28 mouse cellular contexts compared by ENCODE assay signal in the genomic region with DNA sequence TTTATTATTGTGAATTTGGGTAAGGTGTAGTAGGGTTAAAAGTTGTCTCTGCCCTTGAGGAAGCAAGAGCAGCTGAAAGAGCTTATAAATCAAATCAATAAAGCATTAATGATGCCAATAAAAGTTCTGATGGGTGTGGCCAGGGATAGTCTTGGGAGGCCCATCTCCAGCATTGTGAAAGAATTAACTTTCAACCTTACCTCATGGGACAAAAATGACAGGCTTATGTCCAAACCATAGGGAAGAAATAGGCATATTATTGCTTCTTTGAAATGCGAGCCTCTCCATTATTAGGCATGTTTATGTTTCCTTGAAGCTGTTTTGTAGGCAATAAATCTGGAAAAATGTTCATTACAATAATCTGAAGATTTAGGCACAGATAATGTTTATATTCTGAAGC.
"Had no signal": no experiment of that assay in that cellular context is flagged by ENCODE, and none has a peak within 500 bp of the region (broad histone marks: within the 10 kb centered on the region; RNA-seq: fewer than 3 reads in every experiment).

No protein-coding gene starts in this region.

- H3K4me1 ChIP-seq: embryonic facial prominence, embryonic 10.5 days; embryonic facial prominence, embryonic 12.5 days; embryonic facial prominence, embryonic 13.5 days; embryonic facial prominence, embryonic 15.5 days; forebrain, embryonic 10.5 days; forebrain, embryonic 12.5 days; forebrain, embryonic 13.5 days; forebrain, embryonic 15.5 days had no signal

- H3K4me3 ChIP-seq: embryonic facial prominence, embryonic 10.5 days; embryonic facial prominence, embryonic 12.5 days; embryonic facial prominence, embryonic 13.5 days; embryonic facial prominence, embryonic 15.5 days; erythroblast, embryonic 14.5 days; forebrain, embryonic 10.5 days; forebrain, embryonic 12.5 days; forebrain, embryonic 13.5 days; forebrain, embryonic 15.5 days; gastrocnemius, adult 2 months had no signal

- H3K27me3 ChIP-seq: embryonic facial prominence, embryonic 12.5 days; embryonic facial prominence, embryonic 13.5 days; embryonic facial prominence, embryonic 15.5 days; forebrain, embryonic 12.5 days; forebrain, embryonic 13.5 days; forebrain, embryonic 15.5 days had no signal

- ATAC-seq: forebrain, embryonic 13.5 days; forebrain, embryonic 14.5 days; forebrain, embryonic 15.5 days; forebrain, embryonic 16.5 days; forebrain, postnatal 0 days had no signal

- H3K9me3 ChIP-seq: embryonic facial prominence, embryonic 10.5 days; embryonic facial prominence, embryonic 12.5 days; embryonic facial prominence, embryonic 13.5 days; embryonic facial prominence, embryonic 15.5 days; forebrain, embryonic 10.5 days; forebrain, embryonic 12.5 days; forebrain, embryonic 13.5 days; forebrain, embryonic 15.5 days had no signal

- H3K4me2 ChIP-seq: embryonic facial prominence, embryonic 12.5 days; embryonic facial prominence, embryonic 13.5 days; embryonic facial prominence, embryonic 15.5 days; forebrain, embryonic 12.5 days; forebrain, embryonic 13.5 days; forebrain, embryonic 15.5 days had no signal

- H3K9ac ChIP-seq: embryonic facial prominence, embryonic 12.5 days; embryonic facial prominence, embryonic 13.5 days; embryonic facial prominence, embryonic 15.5 days; forebrain, embryonic 12.5 days; forebrain, embryonic 13.5 days; forebrain, embryonic 15.5 days; forebrain, postnatal 0 days had no signal

- H3K36me3 ChIP-seq: embryonic facial prominence, embryonic 10.5 days; embryonic facial prominence, embryonic 12.5 days; embryonic facial prominence, embryonic 13.5 days; embryonic facial prominence, embryonic 15.5 days; forebrain, embryonic 10.5 days; forebrain, embryonic 12.5 days; forebrain, embryonic 15.5 days had no signal

- DNase-seq: cerebellum, adult 2 months; cerebellum, adult 8-10 months; cerebellum, adult 9-10 months; cerebellum, adult 9-11 months; cerebellum, postnatal 10 days; cerebellum, postnatal 14 days; cerebellum, postnatal 25 days; cerebellum, postnatal 36 days; embryo, embryonic 11 days; forebrain, postnatal 0 days; gastrocnemius, adult 2 months; gastrocnemius, postnatal 10 days; gastrocnemius, postnatal 14 days; gastrocnemius, postnatal 25 days; gastrocnemius, postnatal 36 days; heart, adult 11 months; heart, adult 18-20 months had no signal

- H3K27ac ChIP-seq: embryonic facial prominence, embryonic 10.5 days; embryonic facial prominence, embryonic 12.5 days; embryonic facial prominence, embryonic 13.5 days; embryonic facial prominence, embryonic 15.5 days; forebrain, embryonic 10.5 days; forebrain, embryonic 12.5 days; forebrain, embryonic 13.5 days; forebrain, embryonic 15.5 days; gastrocnemius, adult 2 months had no signal
